Mouse (Mus musculus) brain, embryonic 14.5 days (tissue): ENCODE measurements around the gene Nptn.

Source experiments
- CTCF ChIP-seq: fragments of 200-500 bp; IDR thresholded peaks from 2 replicates; pipeline ENCODE4 v1.5.1; 2012; ENCODE audit warnings: inconsistent platforms, mild to moderate bottlenecking, moderate library complexity, borderline replicate concordance; ENCODE audit not compliant: insufficient read depth, insufficient read length; ENCODE audit errors: extremely low read depth
- POLR2A ChIP-seq: fragments of 200-500 bp; IDR thresholded peaks from 2 replicates; pipeline ENCODE4 v1.6.1; 2012; ENCODE audit warnings: mild to moderate bottlenecking, inconsistent platforms, borderline replicate concordance; ENCODE audit not compliant: poor library complexity, insufficient read depth, insufficient read length, severe bottlenecking; ENCODE audit errors: extremely low read depth

- TF ChIP-seq CTCF (no peak), POLR2A (no peak)
Observed at GRCm38 (mm10) chr9:58701751-58702150, 119.7 kb downstream of the Nptn start.
